Mouse (Mus musculus): Measurements from ENCODE around the gene Meaf6.

- TF ChIP-seq POLR2A (IDR thresholded peaks at IDR 0.05; ENCODE audit: low read depth, low read length) (no peak), CTCF (IDR thresholded peaks at IDR 0.05; ENCODE audit: extremely low read depth, insufficient read length, insufficient replicate concordance, low read depth, low read length) (no peak)
These were observed 59.7 kb downstream of the Meaf6 start for GRCm38 (mm10) chr4:125144627-125145026.
